Mouse (Mus musculus) limb, embryonic 14.5 days (tissue): ENCODE data around the gene Olfr986. TPM values are rescaled to one million over a fixed set of nuclear protein-coding genes. Genes with fewer than 3 reads are reported as not detected.

ENCODE experiments used
- ATAC-seq: fragments of 200-750 bp; cut with Nextera tagmentation; 2 replicates; pipeline ENCODE4 v1.8.0; 2017; ENCODE audit warnings: low read depth, moderate number of reproducible peaks, moderate TSS enrichment; ENCODE audit not compliant: low FRiP score
- DNase-seq: peaks from one replicate; pipeline ENCODE4 v3.0.0-alpha.2; 2015; ENCODE audit warnings: low spot score
- H3K27ac ChIP-seq: fragments of 300-500 bp; sonication (generic); replicated peaks from 2 replicates; pipeline ENCODE4 v1.5.1; 2014; ENCODE audit warnings: low read depth, mild to moderate bottlenecking, low read length, moderate library complexity, mixed read lengths
- H3K27me3 ChIP-seq: fragments of 300-500 bp; sonication (generic); 2 replicates; pipeline ENCODE4 v1.6.1; 2014; ENCODE audit warnings: low read length, mixed read lengths; ENCODE audit not compliant: control insufficient read depth, insufficient read depth
- H3K36me3 ChIP-seq: fragments of 300-500 bp; sonication (generic); 2 replicates; pipeline ENCODE4 v1.6.1; 2014; ENCODE audit warnings: mild to moderate bottlenecking, low read length, moderate library complexity, mixed read lengths; ENCODE audit not compliant: control insufficient read depth, insufficient read depth
- H3K4me1 ChIP-seq: fragments of 300-500 bp; sonication (generic); 2 replicates; pipeline ENCODE4 v1.6.1; 2014; ENCODE audit warnings: antibody characterized with exemption, low read length, mixed read lengths; ENCODE audit not compliant: control insufficient read depth, insufficient read depth
- H3K4me2 ChIP-seq: fragments of 300-500 bp; sonication (generic); replicated peaks from 2 replicates; pipeline ENCODE4 v1.6.1; 2014; ENCODE audit warnings: low read depth, mild to moderate bottlenecking, low read length, moderate library complexity; ENCODE audit not compliant: severe bottlenecking
- H3K4me3 ChIP-seq: fragments of 300-500 bp; sonication (generic); replicated peaks from 2 replicates; pipeline ENCODE4 v1.5.1; 2014; ENCODE audit warnings: low read length
- H3K9ac ChIP-seq: fragments of 300-500 bp; sonication (generic); 2 replicates; pipeline ENCODE4 v1.6.1; 2014; ENCODE audit warnings: mild to moderate bottlenecking, low read depth, low read length, moderate library complexity; ENCODE audit not compliant: severe bottlenecking
- H3K9me3 ChIP-seq: fragments of 300-500 bp; sonication (generic); 2 replicates; pipeline ENCODE4 v1.6.1; 2016; ENCODE audit warnings: low read length; ENCODE audit not compliant: control insufficient read depth
- POLR2A ChIP-seq: fragments of 200-500 bp; IDR thresholded peaks from 2 replicates; pipeline ENCODE4 v1.8.0; 2012; ENCODE audit warnings: inconsistent platforms, mild to moderate bottlenecking, moderate library complexity, borderline replicate concordance; ENCODE audit not compliant: insufficient read depth, insufficient read length; ENCODE audit errors: extremely low read depth
- WGBS: fragments of 180-500 bp; shearing (Covaris S2); extraction: QIAGEN DNeasy Blood & Tissue Kit; methylation state at CpG from one replicate; pipeline ENCODE4 v1.1.7; 2014; 5-methylcytosine and 5-hydroxymethylcytosine counted together
- polyA plus RNA-seq, 2 experiments: library from polyadenylated mRNA; depleted of rRNA in 1 of 2; stranded (reverse) in 1 of 2; unstranded in 1 of 2; fragments of >200 nt; fragmentation: Nextera tagmentation in 1 of 2; extraction: Ambion mirVana in 1 of 2; gene quantifications; 2 replicates each; pipeline versions ENCODE4 v1.2.1 to v1.2.3; 2012 to 2014

Gene Olfr986
- polyA plus RNA-seq, 2 experiments: not detected

GRCm38 (mm10) chr9:40227874-40228789, 47.4 kb downstream of the Olfr986 start:
- ATAC-seq (peak; percentile 65; the same call in 1 of the 2 replicates), DNase-seq (peak; percentile 72)
- no peak overlapping the region for H3K9ac ChIP-seq
- WGBS: 74% methylated on average over 10 of the region's 10 CpGs
- no peak overlapping the region for H3K27ac ChIP-seq
- no peaks in the 10 kb centered on the region for H3K36me3 ChIP-seq
- H3K4me1 ChIP-seq: no peaks in the 10 kb centered on the region
- H3K9me3 ChIP-seq: no peaks in the 10 kb centered on the region
- no peaks in the 10 kb centered on the region for H3K27me3 ChIP-seq
- H3K4me3 ChIP-seq: no peak overlapping the region
- no peak overlapping the region for H3K4me2 ChIP-seq
- no peak for TF ChIP-seq POLR2A

- ATAC-seq (no peak), DNase-seq (no peak)
- H3K27ac ChIP-seq: no peak overlapping the region
- 69% methylated on average over 6 of the region's 6 CpGs for WGBS
- no peaks in the 10 kb centered on the region for H3K9me3 ChIP-seq
- H3K4me3 ChIP-seq: no peak overlapping the region
- H3K27me3 ChIP-seq: no peaks in the 10 kb centered on the region
- H3K4me2 ChIP-seq: no peak overlapping the region
- no peak overlapping the region for H3K9ac ChIP-seq
- H3K4me1 ChIP-seq: no peaks in the 10 kb centered on the region
- TF ChIP-seq POLR2A: no peak
- H3K36me3 ChIP-seq: no peaks in the 10 kb centered on the region
Measured at GRCm38 (mm10) chr9:40228804-40229331, 48.1 kb downstream of the Olfr986 start.

GRCm38 (mm10) chr9:40229479-40229878, 48.8 kb downstream of the Olfr986 start:
- WGBS: 75% methylated on average over 5 of the region's 5 CpGs
- Histone ChIP-seq H3K4me1 (no peaks in the 10 kb centered on the region), H3K27me3 (no peaks in the 10 kb centered on the region), H3K27ac (no peak overlapping the region), H3K9ac (no peak overlapping the region), H3K9me3 (no peaks in the 10 kb centered on the region), H3K4me3 (no peak overlapping the region), H3K4me2 (no peak overlapping the region), H3K36me3 (no peaks in the 10 kb centered on the region)
- no peak for TF ChIP-seq POLR2A
- no peak for ATAC-seq
- DNase-seq: no peak

- no peak overlapping the region for H3K4me3 ChIP-seq
- no peak overlapping the region for H3K9ac ChIP-seq
- H3K36me3 ChIP-seq: no peaks in the 10 kb centered on the region
- no peak overlapping the region for H3K4me2 ChIP-seq
- DNase-seq (no peak), ATAC-seq (no peak)
- WGBS: 84% methylated on average over 3 of the region's 3 CpGs
- no peaks in the 10 kb centered on the region for H3K4me1 ChIP-seq
- H3K9me3 ChIP-seq: no peaks in the 10 kb centered on the region
- no peak overlapping the region for H3K27ac ChIP-seq
- H3K27me3 ChIP-seq: no peaks in the 10 kb centered on the region
- no peak for TF ChIP-seq POLR2A
Measured at GRCm38 (mm10) chr9:40231019-40231418, 50.3 kb downstream of the Olfr986 start.

GRCm38 (mm10) chr9:40234233-40235072, 53.7 kb downstream of the Olfr986 start:
- no peaks in the 10 kb centered on the region for H3K4me1 ChIP-seq
- H3K9ac ChIP-seq: no peak overlapping the region
- no peak for DNase-seq
- ATAC-seq: no peak
- H3K9me3 ChIP-seq: no peaks in the 10 kb centered on the region
- WGBS: 49% methylated on average over 10 of the region's 10 CpGs
- no peaks in the 10 kb centered on the region for H3K27me3 ChIP-seq
- no peak overlapping the region for H3K4me2 ChIP-seq
- TF ChIP-seq POLR2A: no peak
- no peak overlapping the region for H3K27ac ChIP-seq
- no peaks in the 10 kb centered on the region for H3K36me3 ChIP-seq
- no peak overlapping the region for H3K4me3 ChIP-seq
